Mouse (Mus musculus) heart, postnatal 0 days (tissue): ENCODE data around the gene Gpr153.

Experiments
- CTCF ChIP-seq: IDR thresholded peaks from 2 replicates; pipeline ENCODE4 v1.5.1; 2016; ENCODE audit warnings: antibody characterized with exemption, control low read depth, low read depth
- EP300 ChIP-seq: IDR thresholded peaks from 2 replicates; pipeline ENCODE4 v1.6.1; 2016; ENCODE audit warnings: antibody characterized with exemption, low read depth

- TF ChIP-seq CTCF: no peak
- TF ChIP-seq EP300: no peak
These were observed 14.4 kb downstream of the Gpr153 start for GRCm38 (mm10) chr4:152288398-152288945.
